Mouse (Mus musculus): Measurements from ENCODE around the gene Adcy2.

The Adcy2 gene

DNA sequence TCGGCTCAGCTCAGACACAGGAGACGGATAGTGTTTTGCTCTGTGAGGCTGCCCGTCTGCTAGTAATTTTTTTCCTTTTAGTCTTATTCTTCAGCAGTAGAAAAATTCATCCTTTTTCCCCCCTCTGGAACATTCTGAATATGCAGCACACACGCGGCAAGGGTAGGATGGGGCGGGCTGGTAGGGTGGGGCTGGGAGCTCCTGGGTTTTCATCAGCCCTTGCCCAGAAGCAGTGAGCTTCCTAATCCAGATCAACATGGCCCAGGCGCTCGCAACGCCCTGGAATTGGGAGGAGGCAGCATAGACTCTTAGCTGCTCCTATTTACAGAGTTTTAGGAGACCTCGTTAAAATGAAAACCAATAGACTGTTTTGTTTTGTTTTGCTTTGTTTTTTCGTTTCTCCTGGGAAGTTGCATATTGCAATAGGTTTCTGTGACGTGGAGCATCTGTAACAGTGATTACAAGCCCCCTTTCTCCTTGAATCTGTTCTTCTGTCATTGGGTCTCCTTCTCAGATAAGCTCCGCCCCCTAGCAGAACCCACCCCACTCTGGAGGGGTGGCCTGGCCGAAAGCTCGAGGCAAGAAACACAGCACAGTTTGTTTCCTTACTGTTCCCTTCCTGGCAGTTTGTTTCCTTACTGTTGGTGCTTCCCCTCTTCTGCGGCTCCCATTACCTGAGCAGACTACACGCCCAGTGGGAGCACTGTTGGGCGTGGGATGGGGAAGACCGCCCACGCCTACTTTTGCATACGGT lies 391.5 kb downstream of the Adcy2 start:
- DNase-seq = peak; percentile 52

DNA sequence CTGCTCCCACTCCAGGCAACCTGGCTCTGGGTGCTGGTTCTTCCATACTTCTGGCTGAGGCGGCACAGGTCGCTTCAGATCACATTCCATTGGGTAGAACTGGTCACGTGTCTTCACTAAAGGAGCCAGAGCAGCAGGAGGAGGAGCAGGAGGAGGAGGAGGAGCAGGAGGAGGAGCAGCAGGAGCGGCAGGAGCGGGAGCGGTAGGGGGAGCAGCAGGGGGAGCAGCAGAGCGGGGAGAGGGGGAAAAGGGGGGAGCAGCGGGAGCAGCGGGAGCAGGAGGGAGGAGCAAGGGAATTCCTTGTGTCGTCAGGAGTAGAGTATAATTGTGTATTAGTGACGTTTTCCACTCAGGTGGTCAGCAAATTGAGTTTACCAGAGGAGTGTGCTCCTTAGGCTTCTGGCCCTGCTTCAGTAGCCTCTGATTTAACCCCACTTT lies 393.6 kb downstream of the Adcy2 start:
- peak; percentile 71 for DNase-seq

DNA sequence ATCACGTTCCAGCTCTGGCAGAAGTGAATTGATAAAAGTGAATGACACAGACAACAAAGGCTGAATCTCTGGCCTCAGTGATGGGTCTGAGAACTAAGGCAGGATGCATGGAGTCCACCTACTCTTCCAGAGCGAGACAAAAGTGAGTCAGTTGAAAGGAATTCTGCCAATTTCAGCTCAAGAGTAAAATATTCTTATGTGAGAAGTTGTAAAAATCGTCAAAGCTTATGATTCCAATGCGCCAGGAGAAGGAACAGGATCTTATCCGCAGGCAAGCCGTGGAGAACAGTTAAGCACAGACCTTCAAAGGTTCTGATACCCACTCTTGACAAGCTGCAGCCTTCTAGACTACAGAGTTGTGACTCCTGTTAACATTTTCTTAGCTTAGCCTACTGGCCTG lies 396.3 kb downstream of the Adcy2 start:
- no peak for DNase-seq

DNA sequence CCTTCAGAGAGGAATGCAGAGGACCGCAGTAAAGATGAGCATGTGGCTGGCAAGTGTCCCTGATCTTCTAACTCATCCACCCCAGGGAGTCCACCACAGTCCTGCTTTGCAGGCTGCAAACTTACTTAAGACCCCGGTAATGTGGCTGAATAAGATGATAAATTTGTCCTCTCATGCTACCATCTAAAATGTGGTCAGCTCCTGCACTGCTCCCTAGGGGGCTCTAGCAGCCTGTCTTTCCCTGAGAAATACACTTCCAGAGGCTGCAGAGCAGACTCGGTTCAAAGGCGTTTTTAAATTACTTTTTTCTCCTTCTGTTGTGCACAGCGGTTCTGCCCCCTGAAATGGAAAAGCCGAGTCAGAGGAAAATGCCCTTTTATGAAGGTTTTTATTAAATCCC lies 398.2 kb downstream of the Adcy2 start:
- DNase-seq = peak; percentile 57

DNA sequence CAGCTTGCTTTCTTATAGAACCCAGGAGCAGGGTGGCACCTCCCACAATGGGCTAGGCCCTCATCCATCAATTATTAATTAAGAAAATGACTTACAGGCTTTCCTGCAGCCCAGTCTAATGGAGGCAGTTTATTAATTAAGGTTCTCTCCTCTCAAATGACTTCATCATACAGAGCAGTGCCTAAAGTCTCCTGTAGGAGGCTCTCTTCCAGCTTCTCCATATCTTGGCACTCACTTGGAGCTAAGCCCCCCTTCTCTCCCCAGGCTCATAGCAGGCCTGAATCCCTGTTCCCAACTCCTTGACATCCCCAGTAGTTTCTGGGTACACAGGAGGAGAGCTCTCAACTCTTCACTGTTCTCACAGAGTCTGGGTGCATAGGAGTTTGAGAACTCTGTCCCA lies 400.4 kb downstream of the Adcy2 start:
- DNase-seq = no peak

DNA sequence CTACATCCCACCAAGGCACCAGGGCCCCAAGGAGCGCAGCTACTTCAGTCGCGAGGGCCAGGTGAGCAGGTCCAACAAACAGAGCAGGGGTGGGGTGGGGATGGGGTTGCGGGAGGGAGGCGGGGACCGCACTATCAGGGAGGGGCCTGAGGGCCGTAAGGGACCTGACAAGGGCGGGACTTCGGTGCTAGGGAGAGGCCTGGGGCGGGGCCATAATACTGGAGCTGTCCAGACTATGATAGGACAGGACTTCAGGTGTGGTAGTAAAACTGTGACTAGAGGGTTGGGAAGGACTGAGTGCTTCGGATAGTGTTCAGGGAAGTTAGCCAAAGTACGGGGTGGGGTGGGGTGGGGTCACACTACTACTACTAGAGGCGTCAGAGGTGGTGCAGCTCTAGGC lies 401.7 kb downstream of the Adcy2 start:
- DNase-seq = no peak

DNA sequence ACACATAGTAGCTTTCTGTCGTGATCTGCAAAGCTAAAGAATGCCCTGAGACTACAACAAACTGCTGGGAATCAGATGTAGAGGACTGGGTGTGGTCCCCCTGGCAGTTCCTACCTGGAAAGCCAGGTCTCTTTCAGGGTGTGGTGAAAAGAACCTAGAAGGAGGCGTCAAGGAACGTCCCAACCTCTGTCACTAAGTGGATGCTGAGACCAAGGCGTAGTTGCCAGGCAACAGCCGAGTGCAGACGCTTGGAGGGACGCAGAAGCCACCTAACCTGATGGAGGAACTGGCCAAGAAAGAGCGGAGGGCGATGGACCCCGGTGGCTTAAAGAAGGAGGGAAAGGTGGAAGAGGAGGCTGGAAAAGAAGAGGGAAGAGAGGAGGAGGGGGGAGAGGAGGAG lies 402.1 kb downstream of the Adcy2 start, which contains the start of gene 1700001L19Rik:
TSS of gene 1700001L19Rik (plus strand) at position 223 of the 400 bp plus-strand sequence.
- no peak for DNase-seq

DNA sequence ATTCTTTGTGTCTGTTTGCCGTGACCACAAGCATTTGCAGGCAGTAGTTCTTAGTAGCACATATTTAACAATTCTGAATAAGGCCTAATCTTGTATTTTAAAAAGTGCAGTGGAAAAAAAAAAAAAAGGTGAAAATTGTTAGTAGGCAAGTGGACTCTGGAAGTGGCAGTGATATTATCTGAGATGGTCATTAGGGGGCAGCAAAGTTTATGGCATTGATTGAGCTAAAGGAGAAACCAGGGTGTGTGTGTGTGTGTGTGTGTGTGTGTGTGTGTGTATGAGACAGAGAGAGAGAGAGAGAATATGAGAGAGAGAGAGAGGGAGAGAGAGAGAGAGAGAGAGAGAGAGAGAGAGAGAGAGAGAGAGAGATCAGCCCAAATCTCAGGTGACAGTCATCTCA lies 405.5 kb downstream of the Adcy2 start:
- peak; percentile 71 for DNase-seq

DNA sequence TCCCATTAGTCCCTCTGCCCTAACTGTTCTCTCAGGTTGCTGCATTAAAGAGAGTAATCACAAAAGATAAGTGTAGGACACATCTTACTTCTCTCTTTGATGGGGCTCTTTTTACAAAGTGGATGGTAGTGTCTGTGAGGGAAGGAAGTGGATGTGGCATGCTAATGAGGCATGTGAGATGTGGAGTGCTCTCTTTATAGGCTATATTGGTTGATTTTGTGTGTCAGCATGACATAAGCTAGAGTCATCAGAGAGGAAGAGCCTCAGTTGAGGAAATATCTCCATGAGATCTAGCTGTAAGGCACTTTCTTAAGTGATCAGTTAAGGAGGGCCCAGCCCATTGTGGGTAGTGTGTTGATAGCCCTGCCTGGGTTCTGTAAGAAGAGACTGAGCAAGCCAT lies 411.0 kb downstream of the Adcy2 start:
- no peak for DNase-seq

DNA sequence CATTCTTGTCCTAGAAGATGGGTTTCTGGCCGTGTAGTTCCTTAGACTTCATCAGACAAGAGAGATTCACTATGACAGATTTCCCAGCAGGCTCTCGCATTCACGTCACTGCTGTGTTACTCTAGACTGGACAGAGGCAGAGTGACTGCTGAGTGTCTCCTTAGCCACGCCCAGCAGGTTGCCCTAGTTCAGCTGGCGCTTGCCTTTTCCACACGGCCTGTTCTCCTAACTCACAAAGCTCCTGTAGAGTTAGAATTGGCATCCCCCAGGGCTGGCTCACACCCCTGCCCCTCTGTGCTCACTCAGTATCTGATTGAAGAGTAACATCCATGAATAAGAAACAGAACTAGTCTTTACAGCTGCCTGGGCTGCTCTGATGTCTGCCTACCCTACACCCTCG lies 413.9 kb downstream of the Adcy2 start:
- no peak for DNase-seq

DNA sequence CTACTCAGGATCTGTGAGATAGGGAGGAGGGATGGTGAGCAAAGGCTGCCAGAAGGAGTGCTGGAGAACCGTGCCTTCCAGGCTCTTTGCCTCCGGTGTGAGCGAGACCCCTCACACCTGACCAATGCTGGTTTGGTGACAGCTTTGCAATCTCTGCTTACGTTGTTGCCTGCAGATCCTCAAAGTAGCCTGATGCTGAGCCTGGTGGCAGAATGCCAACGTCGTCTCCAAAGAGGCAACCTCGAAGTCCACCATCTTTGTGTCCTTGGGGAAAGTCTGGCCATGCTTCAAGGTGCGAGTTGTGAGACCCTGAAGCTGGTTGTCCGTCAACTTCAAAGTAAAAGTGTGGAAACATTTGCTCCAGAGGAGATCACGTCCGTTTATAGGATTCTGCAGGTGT lies 415.4 kb downstream of the Adcy2 start:
- DNase-seq = no peak

DNA sequence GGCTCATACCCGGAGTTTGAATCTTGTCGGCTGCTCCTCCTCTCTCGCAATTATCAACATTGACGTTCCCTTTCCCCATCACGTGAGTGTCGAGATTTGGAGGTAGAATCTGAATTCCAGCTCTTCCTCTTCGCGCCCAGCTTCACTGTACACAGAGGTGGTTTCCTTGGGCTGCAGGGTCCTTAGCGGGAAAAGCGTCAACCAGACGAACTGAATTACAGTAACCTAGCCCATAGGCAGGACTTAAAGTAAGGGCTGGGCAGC lies 416.9 kb downstream of the Adcy2 start:
- DNase-seq = no peak

DNA sequence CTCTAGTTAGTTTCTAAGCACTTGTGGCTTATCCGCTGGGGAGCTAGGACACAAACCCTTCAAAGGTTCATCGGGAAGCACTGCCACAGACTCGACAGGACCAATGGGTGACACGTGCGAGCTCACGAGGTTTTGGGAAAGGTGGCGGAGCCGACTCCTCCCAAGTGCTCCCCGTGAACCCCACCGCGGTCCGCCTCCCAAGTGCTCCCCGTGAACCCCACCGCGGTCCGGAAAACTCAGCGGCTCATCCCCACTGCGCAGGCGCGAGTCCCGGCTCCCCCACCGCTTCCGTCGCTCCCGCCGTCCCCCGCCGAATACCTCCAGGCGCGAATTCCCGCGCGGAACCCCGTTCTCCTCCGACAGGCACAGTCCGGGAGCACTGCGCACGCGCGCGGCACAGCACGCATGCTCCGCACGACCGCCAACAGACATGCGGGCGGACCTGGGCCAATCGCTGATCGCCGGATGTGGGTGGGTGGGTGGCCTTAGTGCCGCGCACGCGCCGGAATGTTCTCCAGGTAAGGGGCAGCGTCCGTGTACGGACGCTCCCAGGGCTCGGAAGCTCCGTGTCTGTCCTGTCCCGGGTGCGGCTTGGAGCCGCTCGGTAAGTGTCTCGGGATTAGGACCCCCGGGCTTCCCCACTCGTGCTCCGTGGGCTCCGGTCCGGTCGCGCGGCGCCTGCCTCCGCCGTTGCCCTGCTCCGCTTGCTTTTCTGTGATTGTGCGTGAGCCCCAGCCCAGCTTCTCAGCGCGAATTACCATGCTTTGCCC lies 417.4 kb downstream of the Adcy2 start, which contains the start of the genes Mtrr and Fastkd3:
TSS of gene Mtrr (minus strand) at position 403 of the 770 bp plus-strand sequence.
TSS of gene Fastkd3 (plus strand) at position 488 of the 770 bp plus-strand sequence.
- DNase-seq = peak; percentile 98

DNA sequence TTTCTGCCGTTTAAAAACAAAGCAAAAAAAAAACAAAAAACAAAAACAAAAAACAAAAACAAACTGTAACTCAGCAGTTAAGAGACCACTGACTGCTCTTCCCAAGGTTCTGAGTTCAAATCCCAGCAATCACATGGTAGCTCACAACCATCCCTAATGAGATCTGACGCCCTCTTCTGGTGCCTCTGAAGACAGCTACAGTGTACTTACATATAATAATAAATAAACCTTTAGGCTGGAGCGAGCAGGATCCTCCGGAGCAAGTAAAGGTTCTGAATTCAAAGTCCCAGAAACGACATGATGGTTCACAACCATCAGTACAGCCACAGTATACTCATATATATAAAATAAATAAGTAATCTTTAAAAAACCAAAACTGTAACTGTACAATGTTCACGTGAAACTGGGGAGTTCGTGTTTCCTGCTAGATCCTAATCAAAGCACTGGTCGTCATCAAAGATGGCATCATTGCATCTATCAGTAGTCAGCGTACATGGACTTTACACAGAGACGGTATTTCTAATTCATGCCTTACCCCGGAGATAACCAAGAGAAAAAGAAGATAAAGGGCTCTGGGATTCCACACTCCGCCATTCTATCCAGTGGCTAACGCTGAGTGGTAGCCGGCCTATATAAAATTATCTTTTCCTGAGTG lies 418.1 kb downstream of the Adcy2 start:
- DNase-seq = no peak

DNA sequence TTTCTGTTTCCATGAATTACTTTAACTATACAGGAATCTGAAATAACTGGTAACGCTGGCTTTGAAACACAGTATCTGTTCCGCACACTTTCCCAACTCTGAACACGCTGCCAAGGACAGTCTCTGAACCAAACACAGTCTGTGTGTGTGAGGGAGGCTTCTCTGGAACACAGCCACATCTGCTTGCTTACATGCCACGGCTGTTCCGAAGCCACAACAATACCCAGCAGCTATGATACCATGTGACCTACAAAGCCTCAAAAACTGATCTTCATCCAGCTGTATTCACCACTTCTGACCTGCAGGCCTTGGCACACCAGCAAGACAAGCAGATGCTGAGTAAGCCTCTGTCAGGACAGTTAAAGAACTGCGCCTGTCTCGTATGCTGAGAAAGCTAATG lies 421.4 kb downstream of the Adcy2 start:
- DNase-seq = no peak

DNA sequence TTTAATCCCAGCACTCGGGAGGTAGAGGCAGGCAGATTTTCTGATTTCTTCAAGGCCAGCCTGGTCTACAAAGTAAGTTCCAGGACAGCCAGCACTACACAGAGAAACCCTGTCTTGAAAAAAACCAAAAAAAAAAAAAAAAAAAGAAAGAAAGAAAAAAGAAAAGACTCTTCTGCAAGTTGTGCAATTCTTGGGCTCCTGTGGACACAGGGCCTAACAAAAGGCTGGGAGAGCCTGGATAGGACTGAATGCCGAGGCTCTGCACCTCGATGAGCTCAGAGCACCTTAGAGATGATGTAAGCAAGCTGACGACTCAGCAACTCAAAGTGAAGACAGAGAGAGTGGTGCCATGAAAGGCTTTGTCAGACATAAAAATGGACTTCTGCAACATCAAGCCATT lies 424.9 kb downstream of the Adcy2 start:
- no peak for DNase-seq

DNA sequence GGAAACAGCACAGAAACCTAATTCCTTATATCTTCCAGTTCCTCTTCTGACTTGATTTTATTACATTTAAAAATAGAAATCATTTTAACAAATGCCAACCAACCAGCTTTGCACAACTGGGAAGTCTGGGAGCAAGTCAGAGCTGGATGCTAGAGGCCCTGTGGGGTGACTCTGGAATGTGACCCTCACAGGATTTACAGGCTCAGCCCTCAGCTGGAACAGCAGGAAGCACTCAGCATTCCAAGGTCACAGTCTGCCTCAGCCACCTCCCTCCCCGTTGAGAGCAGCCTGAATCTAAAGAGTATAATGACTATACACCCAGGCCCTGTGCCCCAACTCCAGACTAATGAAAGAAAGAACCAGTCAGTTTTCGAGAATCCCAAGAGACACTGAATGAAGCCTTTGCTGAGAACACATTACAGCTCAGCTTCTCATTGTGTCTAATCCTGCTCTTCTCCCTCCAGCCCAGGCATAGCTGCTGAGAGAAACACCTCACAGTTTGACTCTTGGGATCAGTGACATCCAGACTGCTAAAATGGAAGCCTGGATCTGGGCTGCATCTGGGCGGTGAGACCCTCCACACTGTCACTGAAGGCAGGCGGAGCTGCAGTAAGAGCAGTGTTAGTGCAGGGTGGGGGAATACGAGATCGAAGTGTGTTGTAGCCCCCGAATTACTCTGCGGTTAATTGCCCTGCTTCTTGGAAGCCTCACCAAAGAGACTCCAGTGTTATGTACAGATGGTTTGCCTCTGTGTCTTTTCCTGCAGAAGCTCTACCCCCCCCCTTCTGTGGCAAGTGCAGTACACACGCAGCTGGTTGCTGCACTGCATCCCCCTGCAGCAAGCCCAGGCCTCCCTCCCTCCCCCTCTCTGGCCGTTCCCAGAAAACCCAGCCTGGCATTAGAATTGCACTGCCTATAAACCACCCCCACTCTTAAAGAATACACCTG lies 426.1 kb downstream of the Adcy2 start:
- DNase-seq = no peak

DNA sequence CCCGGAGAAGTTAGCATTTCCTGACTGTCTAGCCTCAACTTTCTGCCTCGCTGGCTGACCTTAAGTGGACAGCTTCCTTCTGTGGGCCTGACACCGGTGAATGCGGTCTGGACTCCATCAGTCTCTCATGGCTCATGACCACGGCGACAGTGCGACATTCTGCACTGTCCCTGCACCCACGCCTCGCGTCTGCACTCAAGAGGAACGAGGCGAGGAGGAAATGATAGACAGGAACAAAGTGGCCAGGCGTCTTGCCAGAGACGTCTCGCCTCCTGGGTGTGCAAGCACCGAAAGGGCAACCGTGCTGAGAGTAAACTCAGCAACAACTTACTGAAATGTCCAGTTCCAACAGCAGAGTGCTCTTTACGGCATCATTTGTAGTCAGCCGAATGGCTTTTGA lies 427.1 kb downstream of the Adcy2 start:
- no peak for DNase-seq

All from retina, postnatal 1 day (tissue).